Mouse (Mus musculus): Measurements from ENCODE around the gene Rora.

DNA sequence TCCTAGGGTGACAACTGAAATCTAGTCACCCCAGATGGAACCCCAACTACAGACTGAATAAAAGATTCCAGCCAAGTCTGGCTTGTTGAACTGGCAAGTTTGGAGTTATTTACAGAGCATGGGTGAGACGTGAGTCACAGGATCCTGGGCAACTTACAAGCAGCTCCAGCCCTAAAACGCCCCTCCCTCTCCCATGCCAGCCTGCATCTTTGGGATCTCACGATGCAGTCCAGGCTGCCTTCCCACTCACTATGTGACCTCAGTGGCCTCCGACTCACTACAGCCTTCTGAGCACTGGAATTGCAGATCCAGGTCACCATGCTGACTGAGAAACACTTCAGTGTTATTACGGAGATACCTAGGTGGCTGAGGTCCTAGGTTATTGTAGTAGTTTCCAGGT, 129.0 kb downstream of the Rora start:
- no peak for TF ChIP-seq CTCF (IDR thresholded peaks at IDR 0.05; ENCODE audit: low read depth, low read length)
- no peak for TF ChIP-seq POLR2A (IDR thresholded peaks at IDR 0.05; ENCODE audit: borderline replicate concordance, low read depth, low read length)
